21 mouse cellular contexts compared by ENCODE assay signal in genomic region chr5:42224840-42225239, GRCm38 (mm10).
A peak's percentile ranks its signal among the peaks of the same experiment; 100 is the strongest.
DNase-seq lines count a peak whose midpoint lies in the region; ATAC-seq and TF ChIP-seq lines count a peak whose summit lies in the region.
"Had no signal": no experiment of that assay in that cellular context is flagged by ENCODE, and none has a peak within 500 bp of the region (broad histone marks: within the 10 kb centered on the region; RNA-seq: fewer than 3 reads in every experiment).

No protein-coding gene starts in this region.

- no peak for ATAC-seq in cerebellum, adult (ENCODE audit: insufficient number of reproducible peaks, low FRiP score, low TSS enrichment)
- peak; percentile 24; the same call in 1 of the 2 replicates for ATAC-seq in hindbrain, embryonic 14.5 days (ENCODE audit: low FRiP score)
- no peak; the same call in 1 of the 2 replicates for ATAC-seq in midbrain, postnatal 0 days (ENCODE audit: low FRiP score)
- no peak for ATAC-seq in midbrain, embryonic 16.5 days
- ATAC-seq: forebrain, embryonic 14.5 days; forebrain, embryonic 16.5 days had no signal

- intact Hi-C loops in left cerebral cortex, postnatal 4 days (cut with DNase I) = no loop called here

- no peak overlapping the region for H3K4me2 ChIP-seq in hindbrain, embryonic 14.5 days (replicated peaks)
- H3K4me2 ChIP-seq in midbrain, postnatal 0 days (ENCODE audit: low read depth, low read length, poor library complexity, severe bottlenecking) = no peak overlapping the region
- H3K4me2 ChIP-seq in midbrain, embryonic 16.5 days (ENCODE audit: low read length) = no peak overlapping the region
- H3K4me2 ChIP-seq: embryonic facial prominence, embryonic 13.5 days; embryonic facial prominence, embryonic 15.5 days; forebrain, embryonic 12.5 days had no signal

- WGBS in hindbrain, embryonic 14.5 days = 50% methylated on average over 1 of the region's 1 CpGs
- WGBS in hindbrain, embryonic 10.5 days = 80% methylated on average over 1 of the region's 1 CpGs
- WGBS in midbrain, postnatal 0 days = 71% methylated on average over 1 of the region's 1 CpGs
- WGBS in midbrain, embryonic 16.5 days = 70% methylated on average over 1 of the region's 1 CpGs

- DNase-seq in cerebellum, postnatal 14 days = peak; percentile 79 to 81
- no peak for DNase-seq in hindbrain, embryonic 14.5 days (ENCODE audit: low spot score)
- no peak for DNase-seq in hindbrain, embryonic 10.5 days (ENCODE audit: low spot score)
- DNase-seq in left cerebral cortex, postnatal 4 days = peak; percentile 66
- no peak for DNase-seq in left cerebral cortex, adult 9 months (ENCODE audit: low spot score in 2 of 2)
- DNase-seq in midbrain, postnatal 0 days (ENCODE audit: low spot score) = peak; percentile 54
- DNase-seq: adrenal gland, adult 2 months; adrenal gland, postnatal 10 days; adrenal gland, postnatal 25 days; cerebellum, adult 11-12 months; cerebellum, adult 8-10 months; embryo, embryonic 11 days had no signal

- H3K27ac ChIP-seq in hindbrain, embryonic 14.5 days = no peak overlapping the region
- H3K27ac ChIP-seq in hindbrain, embryonic 10.5 days = no peak overlapping the region
- no peak overlapping the region for H3K27ac ChIP-seq in midbrain, postnatal 0 days (ENCODE audit: low read depth, low read length)
- no peak overlapping the region for H3K27ac ChIP-seq in midbrain, embryonic 16.5 days (ENCODE audit: low read length)
- H3K27ac ChIP-seq: embryonic facial prominence, embryonic 13.5 days; embryonic facial prominence, embryonic 15.5 days; forebrain, embryonic 10.5 days; forebrain, embryonic 12.5 days had no signal

- no peaks in the 10 kb centered on the region for H3K9me3 ChIP-seq in hindbrain, embryonic 14.5 days (ENCODE audit: control insufficient read depth, low read length)
- no peaks in the 10 kb centered on the region for H3K9me3 ChIP-seq in hindbrain, embryonic 10.5 days
- no peaks in the 10 kb centered on the region for H3K9me3 ChIP-seq in midbrain, postnatal 0 days (ENCODE audit: low read length)
- no peaks in the 10 kb centered on the region for H3K9me3 ChIP-seq in midbrain, embryonic 16.5 days (replicated peaks; ENCODE audit: control insufficient read depth, low read length, poor library complexity, severe bottlenecking)
- H3K9me3 ChIP-seq: embryonic facial prominence, embryonic 13.5 days; embryonic facial prominence, embryonic 15.5 days; forebrain, embryonic 10.5 days; forebrain, embryonic 12.5 days had no signal

- H3K36me3 ChIP-seq in hindbrain, embryonic 14.5 days (replicated peaks; ENCODE audit: control insufficient read depth, insufficient read depth) = no peaks in the 10 kb centered on the region
- H3K36me3 ChIP-seq in hindbrain, embryonic 10.5 days = no peaks in the 10 kb centered on the region
- no peaks in the 10 kb centered on the region for H3K36me3 ChIP-seq in midbrain, postnatal 0 days (ENCODE audit: insufficient read depth, low read length)
- H3K36me3 ChIP-seq in midbrain, embryonic 16.5 days (ENCODE audit: control insufficient read depth, insufficient read depth, low read length) = no peaks in the 10 kb centered on the region
- H3K36me3 ChIP-seq: embryonic facial prominence, embryonic 13.5 days; embryonic facial prominence, embryonic 15.5 days; forebrain, embryonic 10.5 days; forebrain, embryonic 12.5 days had no signal

- no peak for TF ChIP-seq CTCF in midbrain, postnatal 0 days (IDR thresholded peaks at IDR 0.05)

- no peak overlapping the region for H3K9ac ChIP-seq in hindbrain, embryonic 14.5 days
- no peak overlapping the region for H3K9ac ChIP-seq in midbrain, postnatal 0 days (replicated peaks; ENCODE audit: low read length, poor library complexity, severe bottlenecking)
- no peak overlapping the region for H3K9ac ChIP-seq in midbrain, embryonic 16.5 days (ENCODE audit: low read depth, low read length)
- H3K9ac ChIP-seq: embryonic facial prominence, embryonic 13.5 days; embryonic facial prominence, embryonic 15.5 days; forebrain, embryonic 12.5 days had no signal

- H3K4me1 ChIP-seq in hindbrain, embryonic 14.5 days (replicated peaks; ENCODE audit: control insufficient read depth, insufficient read depth, low read length) = no peaks in the 10 kb centered on the region
- no peaks in the 10 kb centered on the region for H3K4me1 ChIP-seq in hindbrain, embryonic 10.5 days (replicated peaks)
- no peaks in the 10 kb centered on the region for H3K4me1 ChIP-seq in midbrain, postnatal 0 days (ENCODE audit: insufficient read depth, low read length)
- 0 out of 2 replicates have a peak, but pooled peaks cover 2% of the 10 kb centered on the region for H3K4me1 ChIP-seq in midbrain, embryonic 16.5 days (ENCODE audit: control insufficient read depth, insufficient read depth, low read length)
- H3K4me1 ChIP-seq: embryonic facial prominence, embryonic 13.5 days; embryonic facial prominence, embryonic 15.5 days; forebrain, embryonic 10.5 days; forebrain, embryonic 12.5 days had no signal

- H3K4me3 ChIP-seq in hindbrain, embryonic 14.5 days (replicated peaks; ENCODE audit: low read length) = no peak overlapping the region
- no peak overlapping the region for H3K4me3 ChIP-seq in hindbrain, embryonic 10.5 days
- no peak overlapping the region for H3K4me3 ChIP-seq in midbrain, postnatal 0 days (ENCODE audit: low read depth, low read length)
- no peak overlapping the region for H3K4me3 ChIP-seq in midbrain, embryonic 16.5 days (ENCODE audit: low read depth, low read length)
- H3K4me3 ChIP-seq: embryonic facial prominence, embryonic 13.5 days; embryonic facial prominence, embryonic 15.5 days; erythroblast, embryonic 14.5 days; forebrain, embryonic 10.5 days; forebrain, embryonic 12.5 days had no signal

- no peaks in the 10 kb centered on the region for H3K27me3 ChIP-seq in hindbrain, embryonic 14.5 days (ENCODE audit: control insufficient read depth, insufficient read depth, low read length)
- H3K27me3 ChIP-seq in hindbrain, embryonic 10.5 days (ENCODE audit: insufficient read depth, poor library complexity, severe bottlenecking) = no peaks in the 10 kb centered on the region
- H3K27me3 ChIP-seq in midbrain, postnatal 0 days (ENCODE audit: insufficient read depth, low read length) = no peaks in the 10 kb centered on the region
- H3K27me3 ChIP-seq in midbrain, embryonic 16.5 days (ENCODE audit: control insufficient read depth, insufficient read depth, low read depth, low read length) = no peaks in the 10 kb centered on the region
- H3K27me3 ChIP-seq: embryonic facial prominence, embryonic 13.5 days; embryonic facial prominence, embryonic 15.5 days; forebrain, embryonic 12.5 days had no signal

Comparison
In these comparisons a context has a peak if more than half of its experiments do, and no peak if none do; other contexts are left out.
1. DNase-seq: peak in cerebellum, postnatal 14 days (2 of 2), left cerebral cortex, postnatal 4 days (single experiment) and midbrain, postnatal 0 days (single experiment); none in hindbrain, embryonic 14.5 days (single experiment), hindbrain, embryonic 10.5 days (single experiment) and left cerebral cortex, adult 9 months (0 of 2).